Mouse (Mus musculus): ENCODE measurements around the gene Atxn7l1.

Gene Atxn7l1

GRCm38 (mm10) chr12:33273147-33273546 is 125.7 kb downstream of the Atxn7l1 start:
- peak; percentile 40 for DNase-seq (ENCODE audit: low read depth, low spot score)

DNA sequence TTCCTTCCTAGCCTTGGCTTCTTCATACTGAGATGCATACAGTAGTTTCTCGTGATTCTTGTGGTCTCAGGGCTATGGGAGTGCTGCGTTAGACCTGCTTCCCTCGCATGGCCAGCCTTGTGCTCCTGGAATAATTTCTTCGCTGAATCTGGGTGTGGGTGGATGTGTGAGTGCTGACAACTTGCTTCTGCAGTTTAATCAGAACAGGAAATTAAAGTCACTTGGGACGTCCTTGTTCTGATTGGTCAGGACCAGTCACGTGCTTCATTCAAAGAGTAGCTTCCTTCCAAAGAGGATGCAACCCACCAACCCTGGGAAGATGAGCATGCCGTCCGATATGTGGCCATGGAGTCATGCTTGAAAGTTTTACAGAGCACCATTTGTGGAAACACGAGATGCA is 126.2 kb downstream of the Atxn7l1 start:
- DNase-seq (ENCODE audit: low read depth, low spot score) = peak; percentile 67

DNA sequence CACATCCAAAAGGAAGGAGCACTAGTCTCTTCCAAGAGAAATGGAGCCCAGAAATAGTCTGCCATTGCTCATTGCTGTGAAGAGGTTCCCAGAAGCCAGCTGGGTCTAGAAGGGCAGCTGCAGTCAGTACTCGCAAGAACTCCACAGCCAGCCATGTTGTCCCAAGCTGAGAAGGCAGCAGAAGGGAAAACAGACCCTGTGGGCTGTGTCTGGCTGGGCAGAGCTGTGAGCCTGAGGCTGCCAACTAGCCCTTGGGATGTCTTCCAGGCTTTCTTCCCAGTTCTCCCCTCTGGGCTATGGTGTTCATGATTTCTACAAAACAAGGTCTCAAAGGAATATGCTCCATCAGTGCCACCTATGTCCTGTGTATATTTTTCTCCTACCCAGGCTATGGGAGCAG is 128.5 kb downstream of the Atxn7l1 start:
- DNase-seq (ENCODE audit: low read depth, low spot score) = peak; percentile 48

DNA sequence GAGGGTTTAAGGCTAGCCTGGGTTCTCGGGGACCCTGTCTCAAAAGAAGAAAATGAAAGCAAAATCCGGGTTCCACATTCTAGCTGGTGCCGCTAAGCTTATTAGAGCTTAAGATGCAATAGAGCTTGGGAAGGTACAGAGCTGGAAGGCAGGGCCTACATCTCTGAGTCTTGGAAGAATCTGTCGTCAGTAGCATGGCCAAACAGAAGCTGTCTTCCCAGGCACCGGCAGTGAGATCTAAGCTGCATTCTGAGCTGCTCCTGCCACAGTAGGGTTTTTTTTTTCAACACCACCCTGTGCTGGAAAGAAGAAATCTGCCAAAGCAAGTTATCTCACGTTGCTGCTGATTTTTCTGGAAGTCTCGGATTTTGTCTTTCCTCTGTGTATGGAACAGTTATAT is 129.9 kb downstream of the Atxn7l1 start:
- DNase-seq (ENCODE audit: low read depth, low spot score) = peak; percentile 42

- DNase-seq (ENCODE audit: low read depth, low spot score) = no peak
Observed at GRCm38 (mm10) chr12:33279159-33279558, 131.7 kb downstream of the Atxn7l1 start.

DNA sequence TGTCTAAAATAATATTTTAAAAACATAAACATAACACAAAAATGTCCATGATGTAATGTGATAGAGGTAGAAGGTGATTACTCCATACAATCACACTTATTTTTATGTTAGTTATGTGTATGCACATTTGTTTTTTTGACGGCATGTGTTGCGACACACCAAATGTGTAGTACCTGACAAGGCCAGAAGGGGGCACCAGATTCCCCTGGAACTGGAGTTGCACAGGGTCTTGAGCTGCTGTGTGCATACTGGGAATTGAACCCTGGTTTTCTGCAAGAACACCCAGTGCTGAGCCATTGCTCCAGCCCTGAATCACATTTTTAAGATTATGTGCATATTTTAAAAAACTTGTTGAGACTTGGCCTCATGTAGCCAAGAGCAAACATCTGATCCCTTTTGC is 133.3 kb downstream of the Atxn7l1 start:
- DNase-seq (ENCODE audit: low read depth, low spot score) = peak; percentile 69

- DNase-seq (ENCODE audit: low read depth, low spot score) = no peak
Observed at GRCm38 (mm10) chr12:33284344-33284936, 136.9 kb downstream of the Atxn7l1 start.

- DNase-seq (ENCODE audit: low read depth, low spot score) = no peak
Observed at GRCm38 (mm10) chr12:33285354-33285753, 137.9 kb downstream of the Atxn7l1 start.

GRCm38 (mm10) chr12:33285933-33286649 is 138.6 kb downstream of the Atxn7l1 start:
- no peak for DNase-seq (ENCODE audit: low read depth, low spot score)

DNA sequence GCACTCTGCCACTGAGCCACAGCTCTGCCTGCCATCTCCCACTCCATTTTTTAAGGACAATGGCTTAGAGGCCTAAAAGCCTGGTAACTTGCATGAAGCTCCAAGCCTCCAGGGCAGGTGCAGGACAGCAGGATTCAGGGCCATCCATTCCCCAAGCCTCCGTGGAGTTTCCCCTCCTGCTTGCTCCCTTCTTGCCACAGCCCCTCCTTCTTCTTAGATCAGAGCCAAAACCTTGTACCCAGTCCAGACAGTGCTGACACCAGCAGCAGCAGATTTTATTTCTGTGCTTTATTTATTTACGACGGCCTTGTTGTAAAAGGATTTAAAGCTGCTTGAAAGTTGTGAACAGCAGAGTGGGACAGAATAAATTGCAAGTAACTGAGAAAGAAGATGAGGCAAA is 140.2 kb downstream of the Atxn7l1 start:
- DNase-seq (ENCODE audit: low read depth, low spot score) = no peak

DNA sequence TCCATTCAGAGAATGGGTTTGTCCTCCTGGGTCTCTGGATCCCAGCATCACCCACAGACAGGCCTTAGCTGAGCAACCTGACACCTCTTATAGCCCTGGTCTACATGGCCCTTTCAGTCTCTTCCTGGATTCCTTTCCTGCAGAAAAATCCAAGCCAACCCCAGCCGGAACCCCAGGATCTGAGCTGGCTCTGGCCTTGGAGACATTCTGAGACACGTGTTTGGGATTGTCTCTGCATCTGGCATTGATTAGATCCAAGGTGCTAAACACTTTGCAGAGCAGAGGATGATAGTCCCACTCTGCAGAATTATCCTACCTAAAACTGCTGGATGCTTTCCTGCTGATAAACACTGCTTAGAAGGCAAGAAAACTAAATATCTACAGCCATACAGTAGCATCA is 141.3 kb downstream of the Atxn7l1 start:
- DNase-seq (ENCODE audit: low read depth, low spot score) = no peak

DNA sequence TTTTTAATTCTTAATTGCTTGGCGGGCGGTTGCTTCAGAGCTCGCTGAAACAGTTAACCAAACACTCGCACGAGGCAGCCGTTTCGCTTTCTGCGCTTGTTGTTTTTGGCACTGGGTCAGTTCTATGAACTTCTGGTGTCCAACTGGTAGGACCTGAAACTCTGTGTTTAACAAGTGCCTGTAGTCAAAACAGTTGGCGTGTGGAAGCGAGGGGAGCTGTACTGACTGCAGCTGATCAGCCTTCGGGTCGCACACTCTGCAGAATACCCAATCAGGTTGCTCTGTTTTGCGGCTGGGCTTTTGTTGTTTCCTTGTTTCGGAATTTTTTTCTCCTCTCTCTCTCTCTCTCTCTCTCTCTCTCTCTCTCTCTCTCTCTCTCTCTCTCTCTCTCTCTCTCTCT is 154.6 kb downstream of the Atxn7l1 start:
- DNase-seq (ENCODE audit: low read depth, low spot score) = peak; percentile 64

- peak; percentile 61 for DNase-seq (ENCODE audit: low read depth, low spot score)
Observed at GRCm38 (mm10) chr12:33302523-33303383, 155.3 kb downstream of the Atxn7l1 start.

DNA sequence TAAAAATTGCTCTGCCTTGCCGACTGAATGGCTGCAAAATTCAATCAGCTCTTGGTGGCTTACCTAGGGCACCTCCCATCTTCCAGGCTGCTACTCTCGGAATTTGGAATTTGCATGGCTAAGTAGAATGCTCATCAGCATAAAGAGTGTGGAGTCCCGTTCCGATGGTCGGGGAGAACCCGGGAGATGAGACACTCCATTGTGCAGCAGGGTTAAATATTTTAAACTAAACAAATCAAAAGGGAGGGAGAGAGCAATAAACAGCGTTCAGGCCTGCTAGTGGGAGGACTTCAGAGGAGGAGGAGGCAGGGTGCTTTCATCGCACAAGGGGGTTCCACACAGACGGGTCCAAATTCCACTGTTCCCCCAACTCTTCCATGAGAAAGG is 155.9 kb downstream of the Atxn7l1 start:
- DNase-seq (ENCODE audit: low read depth, low spot score) = no peak

GRCm38 (mm10) chr12:33305106-33305505 is 157.6 kb downstream of the Atxn7l1 start:
- DNase-seq (ENCODE audit: low read depth, low spot score) = no peak

DNA sequence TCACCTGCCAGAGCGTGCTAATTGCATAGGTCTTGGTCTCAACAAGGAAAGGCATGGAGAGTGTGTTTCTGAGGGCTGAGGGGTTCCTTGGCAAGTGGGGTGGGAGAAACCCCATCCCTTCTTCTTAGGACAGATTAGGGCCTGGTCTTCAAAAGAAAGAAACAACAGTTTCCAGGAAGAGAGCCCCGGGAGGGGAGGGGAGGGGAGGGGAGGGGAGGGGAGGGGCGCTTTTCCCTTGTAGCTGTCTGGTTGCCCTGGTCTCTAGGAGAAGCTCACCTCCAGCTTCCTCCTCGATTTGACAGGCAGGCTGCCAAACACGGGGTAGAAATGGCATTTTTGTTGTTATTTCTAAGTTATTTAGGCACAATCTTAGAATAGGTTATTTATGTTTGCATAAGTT is 159.0 kb downstream of the Atxn7l1 start:
- DNase-seq (ENCODE audit: low read depth, low spot score) = no peak

- DNase-seq (ENCODE audit: low read depth, low spot score) = no peak
Observed at GRCm38 (mm10) chr12:33308668-33309067, 161.2 kb downstream of the Atxn7l1 start.

DNA sequence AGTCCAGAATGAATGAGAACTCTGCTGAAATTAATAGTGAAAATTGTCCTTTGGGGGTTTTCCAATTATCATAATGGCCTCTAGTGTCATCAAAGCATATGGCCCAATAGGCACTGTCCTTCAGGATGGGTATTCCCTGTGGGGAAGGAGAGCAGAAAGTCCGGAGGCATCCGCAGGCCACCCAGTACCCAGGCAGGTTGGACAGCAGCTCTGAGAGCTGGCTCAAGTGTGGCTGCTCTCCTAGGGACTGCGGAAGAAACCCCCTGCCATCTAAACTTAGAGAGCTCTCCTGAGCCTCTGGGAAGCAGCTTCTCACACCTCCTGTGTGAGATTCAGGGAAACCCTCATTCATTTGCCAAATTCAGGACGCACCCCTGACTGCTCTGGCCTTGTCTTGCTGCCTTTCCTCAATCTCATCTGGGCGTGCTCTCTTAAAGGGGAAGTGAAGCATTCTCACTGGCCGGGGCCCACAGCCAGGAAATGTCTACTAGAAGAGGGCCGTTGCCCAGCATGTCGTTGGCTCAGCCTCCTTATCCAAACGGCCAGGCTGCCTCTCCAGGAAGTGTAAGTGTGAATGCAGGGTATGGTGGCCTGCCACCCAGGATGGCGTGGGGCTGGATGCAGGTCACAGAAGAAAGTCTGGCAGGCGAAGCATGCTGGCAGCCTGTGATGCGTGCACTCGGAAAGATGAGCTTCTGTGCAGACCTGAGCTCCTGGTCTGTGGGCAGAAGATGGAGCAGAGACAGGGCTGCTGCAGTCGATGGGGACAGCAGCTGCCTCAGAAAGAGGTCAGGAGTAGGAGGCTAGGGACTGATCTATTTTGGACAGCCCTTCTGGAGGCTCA is 166.6 kb downstream of the Atxn7l1 start:
- DNase-seq (ENCODE audit: low read depth, low spot score) = peak; percentile 95

DNA sequence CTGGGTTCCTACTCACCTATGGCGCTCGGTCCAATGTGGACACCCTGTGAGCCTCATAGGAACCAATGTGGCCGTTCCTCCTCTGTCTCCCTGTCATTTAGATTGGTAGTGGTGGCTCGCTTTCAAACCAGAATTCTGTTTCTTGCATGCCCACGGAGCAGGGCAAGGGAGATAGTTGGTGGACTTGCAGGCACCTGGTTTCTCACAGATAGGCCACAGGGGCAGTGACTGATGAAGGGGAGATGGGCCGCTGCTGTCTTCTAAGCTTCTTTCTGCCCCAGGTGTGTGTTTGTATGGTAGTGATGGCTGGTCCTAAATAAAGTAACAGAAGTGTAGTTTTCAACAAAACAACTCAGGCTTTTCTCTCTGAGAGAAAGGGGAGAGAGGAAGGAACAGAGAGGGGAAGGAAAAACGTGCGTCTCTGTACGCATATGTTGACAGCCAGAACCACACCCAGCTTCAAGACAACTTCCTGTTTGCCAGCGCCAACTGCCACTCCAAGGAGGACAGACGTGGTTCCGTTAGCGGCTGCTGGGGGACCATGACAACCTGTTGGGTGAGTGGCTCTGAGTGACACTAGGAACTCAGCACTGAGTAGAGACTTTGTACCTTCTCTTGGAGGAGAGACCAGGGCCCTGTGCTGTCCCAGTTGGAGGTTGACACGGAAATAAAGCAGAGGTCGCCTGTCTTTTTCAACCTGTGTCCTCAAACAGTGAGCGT is 167.6 kb downstream of the Atxn7l1 start:
- no peak for DNase-seq (ENCODE audit: low read depth, low spot score)

DNA sequence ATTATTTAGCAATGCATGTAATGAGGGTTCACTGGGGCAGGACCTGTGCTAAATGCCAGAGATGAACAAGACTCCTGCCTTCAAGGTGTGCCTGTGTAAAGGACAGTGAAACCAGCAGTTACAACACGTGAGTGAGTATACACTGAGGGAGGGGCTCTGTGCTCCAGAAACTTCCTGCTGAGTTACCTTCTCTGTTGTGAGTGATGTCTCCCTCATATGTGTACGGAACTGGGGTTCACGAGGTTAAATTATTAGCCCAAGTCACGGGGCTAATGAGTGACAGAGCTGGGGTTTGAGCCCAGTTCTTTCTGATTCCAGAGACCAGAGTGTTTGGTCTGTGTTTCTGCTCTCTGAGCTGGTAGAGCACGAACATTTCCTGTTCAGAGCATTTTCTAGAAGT is 168.3 kb downstream of the Atxn7l1 start:
- no peak for DNase-seq (ENCODE audit: low read depth, low spot score)
